Mouse (Mus musculus) heart, postnatal 4 days (tissue): ENCODE measurements around the gene Ppp1r14a. TPM values are rescaled to one million over a fixed set of nuclear protein-coding genes. Genes with fewer than 3 reads are reported as not detected.

Experiments used
- DNase-seq: peaks from one replicate; pipeline ENCODE4 v3.0.0; 2021
- total RNA-seq, 2 experiments: library from RNA; stranded (reverse); gene quantifications; 2 replicates each; pipeline ENCODE4 v1.2.3; 2021

The Ppp1r14a gene
- 10 to 100 TPM; 22.8 to 24.7 TPM for total RNA-seq

- DNase-seq: peak; percentile 92
These were observed at the start of gene Ppp1r14a for GRCm38 (mm10) chr7:29288942-29289638. Ppp1r14a (plus strand) TSS chr7:29289308.

- peak; percentile 53 for DNase-seq
These were observed 44.2 kb upstream of the Ppp1r14a start for GRCm38 (mm10) chr7:29244732-29245416.

- DNase-seq: no peak
These were observed 43.1 kb upstream of the Ppp1r14a start for GRCm38 (mm10) chr7:29246015-29246414.

- no peak for DNase-seq
These were observed 42.3 kb upstream of the Ppp1r14a start for GRCm38 (mm10) chr7:29246619-29247313.

- DNase-seq: peak; percentile 92
These were observed 41.8 kb upstream of the Ppp1r14a start for GRCm38 (mm10) chr7:29247314-29247700.

- DNase-seq: peak; percentile 40
These were observed 41.4 kb upstream of the Ppp1r14a start for GRCm38 (mm10) chr7:29247706-29248105.

- peak; percentile 39 for DNase-seq
These were observed 40.8 kb upstream of the Ppp1r14a start, which contains the start of gene 2200002D01Rik for GRCm38 (mm10) chr7:29248261-29248841. 2200002D01Rik (minus strand) TSS chr7:29248466.

- no peak for DNase-seq
These were observed 37.9 kb upstream of the Ppp1r14a start for GRCm38 (mm10) chr7:29251166-29251565.

GRCm38 (mm10) chr7:29253842-29254241, 35.3 kb upstream of the Ppp1r14a start:
- DNase-seq: no peak

- DNase-seq: no peak
These were observed 33.2 kb upstream of the Ppp1r14a start for GRCm38 (mm10) chr7:29255875-29256274.

- DNase-seq: no peak
These were observed 31.7 kb upstream of the Ppp1r14a start for GRCm38 (mm10) chr7:29257368-29257767.

- no peak for DNase-seq
These were observed 29.1 kb upstream of the Ppp1r14a start for GRCm38 (mm10) chr7:29259781-29260730.

- no peak for DNase-seq
These were observed 27.0 kb upstream of the Ppp1r14a start for GRCm38 (mm10) chr7:29262151-29262550.

- no peak for DNase-seq
These were observed 25.3 kb upstream of the Ppp1r14a start for GRCm38 (mm10) chr7:29263831-29264230.

GRCm38 (mm10) chr7:29265636-29266035, 23.5 kb upstream of the Ppp1r14a start:
- DNase-seq: no peak

- DNase-seq: no peak
These were observed 22.2 kb upstream of the Ppp1r14a start for GRCm38 (mm10) chr7:29266931-29267330.

GRCm38 (mm10) chr7:29270445-29270844, 18.7 kb upstream of the Ppp1r14a start:
- no peak for DNase-seq

GRCm38 (mm10) chr7:29271687-29272465, 17.2 kb upstream of the Ppp1r14a start:
- DNase-seq: peak; percentile 23

- no peak for DNase-seq
These were observed 12.4 kb upstream of the Ppp1r14a start for GRCm38 (mm10) chr7:29276715-29277114.

- DNase-seq: no peak
These were observed 11.6 kb upstream of the Ppp1r14a start for GRCm38 (mm10) chr7:29277510-29277909.

- no peak for DNase-seq
These were observed 9.8 kb upstream of the Ppp1r14a start for GRCm38 (mm10) chr7:29279261-29279660.
